Mouse (Mus musculus) liver, postnatal 0 days (tissue): ENCODE data around the gene Ntng1.

Experiments used
- CTCF ChIP-seq: sonication (generic); IDR thresholded peaks from 2 replicates; pipeline ENCODE4 v1.5.1; 2016; ENCODE audit warnings: antibody characterized with exemption, low read depth
- EP300 ChIP-seq: IDR thresholded peaks from 2 replicates; pipeline ENCODE4 v1.6.1; 2016; ENCODE audit warnings: antibody characterized with exemption, low read depth, mild to moderate bottlenecking

- TF ChIP-seq CTCF (no peak), EP300 (no peak)
These were observed 346.5 kb downstream of the Ntng1 start for GRCm38 (mm10) chr3:109797354-109797753.
